Mouse (Mus musculus): Measurements from ENCODE around the gene Xrcc1.
"Not testable (repeated sequence)": the region's sequence is repeated elsewhere in the genome, so short reads cannot be mapped to it uniquely, and the experiment has no call there.

Gene Xrcc1

DNA sequence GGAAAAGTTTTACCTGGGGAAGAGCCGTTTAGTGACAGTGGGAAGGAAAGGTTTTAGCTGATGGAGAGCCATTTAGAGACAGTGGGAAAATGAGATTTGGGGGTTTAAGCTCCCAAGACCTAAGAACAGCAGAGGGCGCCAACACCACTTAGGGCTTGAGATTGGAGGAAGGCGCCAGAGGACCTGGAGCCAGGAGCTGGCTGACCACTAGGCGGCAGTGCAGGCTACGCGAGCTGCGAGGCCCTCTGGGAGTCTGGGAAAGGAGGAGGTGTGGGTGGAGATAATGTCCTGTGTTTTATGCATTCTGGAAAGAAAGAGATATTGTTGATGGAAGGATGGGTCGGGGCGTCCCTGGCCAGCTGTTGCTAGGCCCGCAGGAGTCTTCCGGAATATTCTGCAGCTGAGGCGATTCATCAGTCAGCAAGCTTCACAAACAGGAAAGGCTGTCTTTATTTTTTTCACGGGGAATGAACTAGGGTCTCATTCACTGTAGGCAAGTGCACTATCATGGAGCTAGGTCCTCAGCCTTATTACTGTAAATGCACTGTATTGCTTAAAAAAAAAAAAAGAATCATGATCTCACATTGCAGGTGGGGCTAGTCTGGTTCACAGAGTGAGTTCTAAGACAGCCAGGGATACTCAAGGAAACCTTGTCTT lies 55.0 kb downstream of the Xrcc1 start:
- DNase-seq (ENCODE audit: inconsistent ontology term), result peak; percentile 88

DNA sequence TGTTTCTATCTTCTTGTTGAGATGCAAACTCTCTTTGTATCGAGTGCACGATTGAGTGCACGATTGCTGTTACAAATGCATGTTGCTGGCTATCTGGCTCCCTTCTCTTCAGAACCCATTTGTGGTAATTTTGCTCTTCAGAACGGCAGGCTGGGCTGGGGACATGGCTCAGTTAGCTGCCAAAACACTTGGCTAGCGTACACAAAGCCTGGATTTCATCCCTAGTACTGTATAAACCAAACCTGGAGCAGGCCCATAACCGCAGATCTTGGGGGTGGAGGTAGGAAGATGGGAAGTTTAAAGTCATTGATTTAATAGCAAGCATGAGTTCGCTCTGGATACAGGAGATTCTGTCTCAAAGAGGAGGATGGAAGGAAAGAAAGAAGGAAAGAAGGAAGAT lies 59.5 kb downstream of the Xrcc1 start:
- peak; percentile 13 for DNase-seq (ENCODE audit: inconsistent ontology term)

DNA sequence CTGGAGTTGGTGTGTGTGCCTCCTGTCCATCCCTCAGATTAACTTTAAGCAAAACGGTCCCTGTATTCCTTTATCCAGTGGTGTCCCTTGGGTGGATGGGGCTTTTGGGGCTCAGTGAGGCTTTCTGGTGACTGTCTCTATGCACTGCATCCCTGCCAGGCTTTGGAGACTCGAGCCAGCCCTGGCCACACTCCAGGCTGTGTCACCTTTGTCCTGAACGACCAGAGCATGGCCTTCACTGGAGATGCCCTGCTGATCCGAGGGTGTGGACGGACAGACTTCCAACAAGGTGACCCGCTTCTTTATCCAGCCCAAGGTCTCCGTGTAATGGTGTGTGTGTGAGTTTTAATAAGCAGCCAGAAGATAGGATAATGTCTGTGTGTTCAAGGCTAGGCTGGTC lies 60.0 kb downstream of the Xrcc1 start:
- no peak for DNase-seq (ENCODE audit: inconsistent ontology term)

DNA sequence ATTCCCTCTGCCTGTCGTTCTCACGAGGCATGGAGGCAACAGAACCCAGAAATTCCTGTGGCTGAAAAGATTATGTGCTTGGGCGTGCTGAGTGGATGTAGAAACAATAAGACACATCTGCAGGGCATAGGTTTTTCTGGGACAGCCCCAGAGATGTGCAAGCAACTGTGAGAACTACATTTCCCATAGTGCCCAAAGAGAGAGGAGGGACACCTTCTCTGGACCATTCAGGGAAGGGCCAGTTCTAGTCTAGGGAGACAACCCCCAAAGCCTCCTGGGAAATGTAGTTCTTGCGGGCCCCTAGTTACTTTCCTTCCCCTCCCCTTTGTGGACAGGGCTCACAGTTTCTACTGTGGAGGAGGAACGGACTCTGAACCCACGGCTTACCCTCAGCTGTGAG lies 61.9 kb downstream of the Xrcc1 start:
- DNase-seq (ENCODE audit: inconsistent ontology term), result peak; percentile 64

DNA sequence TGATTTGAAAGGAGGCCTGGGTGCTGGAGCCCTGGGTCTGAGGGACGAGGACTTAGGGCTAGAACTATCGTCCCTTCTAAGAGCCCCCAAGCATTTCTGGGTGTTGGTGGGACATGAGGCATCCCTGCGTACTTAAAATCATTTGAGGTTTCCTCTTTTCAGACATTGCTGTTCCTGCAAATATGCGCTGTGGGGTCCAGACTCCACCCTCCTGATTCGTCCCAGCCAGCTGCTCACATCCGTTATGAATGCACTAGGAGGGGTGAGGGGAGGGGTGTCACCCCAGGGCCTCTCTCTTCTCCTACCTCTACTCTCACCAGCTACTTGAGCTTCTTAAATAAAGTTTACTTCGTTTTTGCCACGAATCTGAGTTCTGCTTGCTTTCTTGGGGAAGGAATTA lies 62.5 kb downstream of the Xrcc1 start:
- DNase-seq (ENCODE audit: inconsistent ontology term), result no peak

DNA sequence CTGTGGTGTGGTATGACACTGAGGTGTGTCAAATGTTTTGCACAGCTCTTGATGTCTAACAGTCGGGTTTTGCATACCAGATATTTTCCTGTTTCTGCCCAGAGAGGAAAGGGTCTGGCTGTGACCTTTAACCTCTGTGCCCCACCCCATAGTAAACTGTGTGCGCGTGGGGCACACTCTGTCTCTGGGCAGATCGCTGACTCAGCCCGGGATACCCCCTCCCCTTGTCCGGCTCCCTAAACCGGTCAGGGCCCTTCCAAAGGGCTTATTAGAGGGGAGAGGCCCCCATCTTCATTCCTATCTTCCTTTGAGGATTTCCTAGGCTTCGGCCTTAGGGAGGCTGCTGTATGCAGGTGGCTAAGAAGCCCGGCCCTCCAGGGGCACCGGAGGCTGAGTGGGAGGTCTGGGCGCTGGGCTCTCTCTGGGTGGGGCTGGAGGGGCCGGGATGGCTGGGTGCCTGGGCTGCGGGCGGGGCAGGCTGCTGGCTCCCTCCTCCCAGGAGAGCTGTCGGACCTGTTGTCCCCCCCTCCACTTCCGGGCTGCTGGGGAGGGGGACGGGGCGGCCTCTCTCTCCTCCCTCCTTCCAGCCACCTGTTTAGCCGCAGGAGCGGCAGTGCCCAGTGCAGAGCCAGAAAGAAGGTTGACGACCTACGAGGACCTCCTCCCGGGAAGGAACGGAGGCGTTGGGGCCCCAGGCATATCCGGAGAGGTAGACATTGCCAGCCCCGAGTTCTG lies 64.2 kb downstream of the Xrcc1 start, which contains the start of gene Phldb3:
Gene Phldb3 (plus strand): TSS at position 620 of the 735 bp plus-strand sequence.
- DNase-seq (ENCODE audit: inconsistent ontology term), result peak; percentile 10

DNA sequence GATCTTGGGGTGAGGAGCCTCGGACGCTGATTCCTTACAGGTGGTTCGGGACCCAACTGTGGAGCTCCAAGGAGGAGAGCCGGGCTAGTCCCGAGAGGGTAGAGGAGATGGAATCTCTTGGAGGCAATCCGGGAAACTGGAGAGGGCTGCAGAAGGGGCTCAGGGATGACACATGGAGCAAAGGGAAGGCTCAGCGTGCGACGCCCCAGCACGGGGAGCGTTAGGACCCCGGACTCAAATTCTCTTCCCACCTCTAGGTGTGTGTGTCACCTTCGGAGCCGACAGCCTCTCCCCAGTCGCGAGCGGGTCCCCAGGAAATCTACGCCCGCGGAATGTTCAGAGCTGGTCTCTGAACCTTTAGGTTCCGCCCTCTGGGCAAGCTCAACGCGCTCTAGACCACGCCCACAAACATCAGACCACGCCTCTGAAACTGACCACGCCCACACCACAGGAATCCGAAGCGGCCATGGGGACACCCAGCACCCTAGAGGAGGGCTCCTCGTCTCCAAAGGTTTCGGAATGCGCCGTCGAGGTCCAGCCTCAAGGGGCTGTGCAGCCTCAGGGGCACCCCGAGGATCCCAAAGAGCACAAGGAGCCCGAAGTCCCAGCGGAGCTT lies 64.9 kb downstream of the Xrcc1 start:
- DNase-seq (ENCODE audit: inconsistent ontology term), result peak; percentile 83

DNA sequence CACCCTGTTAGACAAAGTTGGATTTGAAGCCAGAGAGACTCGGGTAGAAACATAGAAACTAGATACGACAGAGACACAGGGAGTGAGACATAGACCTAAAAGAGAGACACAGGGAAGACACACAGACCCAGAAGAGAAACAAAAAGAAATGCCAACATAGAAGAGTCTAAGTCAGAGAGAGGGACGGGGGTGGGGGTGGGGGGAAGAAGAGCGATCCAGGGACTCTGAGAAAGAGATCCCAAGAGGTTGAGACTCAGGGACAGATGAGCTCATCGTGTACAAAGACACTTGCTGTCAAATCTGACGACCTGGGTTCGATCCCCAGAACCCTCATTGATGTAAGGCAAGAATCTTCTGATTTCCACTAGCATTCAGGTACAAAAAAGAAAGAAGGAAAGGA lies 65.6 kb downstream of the Xrcc1 start:
- no peak for DNase-seq (ENCODE audit: inconsistent ontology term)

DNA sequence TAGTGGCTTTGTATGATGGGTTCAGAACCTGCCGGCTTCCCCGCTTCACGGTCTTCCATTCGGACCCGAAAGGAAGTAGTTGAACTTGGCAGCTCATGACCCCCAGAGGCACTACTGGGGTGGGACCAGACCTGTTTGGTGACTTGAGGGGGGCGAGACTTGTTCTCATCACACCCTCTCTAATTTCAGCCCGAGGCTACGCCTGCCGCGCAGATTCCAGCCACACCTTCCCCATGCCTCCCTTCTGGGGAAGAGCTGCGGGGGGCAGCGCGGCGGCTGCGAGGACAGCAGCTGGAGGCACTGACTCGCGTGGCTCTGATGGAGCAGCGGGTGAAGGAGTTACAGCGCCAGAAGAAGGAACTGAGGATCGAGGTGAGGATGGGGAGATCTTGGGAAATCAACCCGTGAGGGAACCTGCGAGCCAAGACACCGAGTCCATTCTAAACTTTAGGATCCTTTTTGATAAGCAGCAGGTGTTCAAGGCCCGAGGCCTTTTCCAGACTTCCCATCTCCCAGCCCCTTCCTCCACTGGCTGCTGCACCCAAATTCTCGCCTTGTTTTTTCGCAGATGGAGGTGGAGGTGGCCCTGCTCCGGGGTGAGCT lies 66.3 kb downstream of the Xrcc1 start:
- no peak for DNase-seq (ENCODE audit: inconsistent ontology term)

DNA sequence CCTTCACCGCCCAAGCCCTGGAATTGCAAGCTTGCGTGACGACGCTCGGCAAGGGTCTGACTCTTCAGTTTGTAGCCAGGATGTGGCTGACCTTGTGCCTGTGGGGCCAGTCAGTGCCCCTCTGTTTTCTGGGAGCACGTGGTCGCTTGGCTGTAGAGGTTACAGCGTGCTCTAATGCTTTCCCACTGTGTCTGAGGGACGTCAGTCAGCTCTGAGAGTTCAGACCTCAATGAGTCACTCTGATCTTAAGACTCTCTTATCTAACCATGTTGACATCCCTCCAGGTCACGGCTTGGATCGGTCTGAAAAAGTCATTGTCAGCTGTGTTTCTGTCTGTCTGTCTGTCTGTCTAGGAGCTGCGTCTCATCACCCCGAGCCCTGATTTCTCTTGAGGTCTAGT lies 68.7 kb downstream of the Xrcc1 start:
- no peak for DNase-seq (ENCODE audit: inconsistent ontology term)

DNA sequence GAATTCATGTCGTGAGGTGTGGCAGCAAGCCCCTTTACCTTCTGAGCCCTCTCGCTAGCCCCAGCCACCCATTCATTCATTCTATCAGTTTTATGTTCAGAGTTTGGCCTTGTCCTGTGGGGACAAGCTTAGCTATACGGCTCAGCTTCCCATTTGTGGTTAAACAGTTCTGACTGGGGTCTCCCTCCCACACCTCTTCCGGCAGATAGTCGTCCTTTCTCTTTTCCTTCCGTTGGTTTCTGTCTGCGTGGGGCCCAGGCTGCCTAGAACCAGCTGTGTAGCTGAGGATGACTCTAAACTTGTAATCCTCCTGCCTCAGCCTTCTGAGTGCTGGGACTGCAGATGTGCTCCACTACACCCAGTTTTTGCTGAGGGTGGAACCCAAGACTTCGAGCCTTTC lies 71.7 kb downstream of the Xrcc1 start:
- DNase-seq (ENCODE audit: inconsistent ontology term), result no peak

DNA sequence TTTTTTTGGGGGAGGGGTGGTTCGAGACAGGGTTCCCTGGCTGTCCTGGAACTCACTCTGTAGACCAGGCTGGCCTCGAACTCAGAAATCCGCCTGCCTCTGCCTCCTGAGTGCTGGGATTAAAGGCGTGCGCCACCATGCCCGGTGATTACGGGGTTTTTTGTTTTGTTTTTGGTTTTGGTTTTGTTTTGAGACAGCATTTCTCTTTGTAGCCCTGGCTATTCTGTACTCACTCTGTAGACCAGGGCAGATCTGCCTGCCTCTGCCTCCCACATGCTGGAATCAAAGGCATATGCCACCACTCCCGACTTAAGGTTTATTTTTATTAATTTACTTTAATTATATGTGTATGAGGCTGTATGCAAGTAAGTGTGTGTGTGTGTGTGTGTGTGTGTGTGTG lies 72.3 kb downstream of the Xrcc1 start:
- not testable (repeated sequence) for DNase-seq (ENCODE audit: inconsistent ontology term)

DNA sequence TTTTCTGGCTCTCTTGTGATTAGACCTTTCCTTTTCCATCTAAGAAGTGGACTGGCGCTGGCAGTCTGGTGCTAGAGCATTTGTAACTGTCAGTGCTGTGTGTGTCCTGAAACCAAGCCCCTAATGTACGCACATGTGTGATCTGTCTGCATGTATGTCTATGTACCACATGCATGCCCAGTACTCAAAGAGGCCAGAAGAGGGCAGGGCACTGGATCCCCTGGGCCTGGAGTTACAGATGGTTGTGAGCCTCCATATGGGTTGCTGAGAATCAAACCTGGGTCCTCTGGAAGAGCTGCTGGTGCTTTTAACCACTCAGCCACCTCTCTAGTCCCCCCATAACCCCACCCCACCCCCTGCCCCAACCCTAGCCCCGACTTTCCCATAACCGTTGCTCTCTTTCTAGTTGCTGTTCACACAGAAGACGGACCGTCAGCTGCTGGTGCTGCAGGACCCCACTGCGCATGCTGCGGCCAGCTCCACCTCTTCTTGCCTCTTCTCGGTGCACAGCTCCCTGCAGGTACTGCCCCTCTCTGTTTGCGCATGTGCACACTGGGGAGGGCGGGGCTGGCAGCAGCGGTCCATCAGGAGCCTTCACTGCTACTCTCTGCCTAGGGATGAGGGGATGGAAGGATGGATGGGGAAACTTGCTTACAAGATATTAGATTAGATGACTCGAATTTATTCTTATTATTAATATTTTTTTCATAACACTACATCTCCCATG lies 73.7 kb downstream of the Xrcc1 start:
- no peak for DNase-seq (ENCODE audit: inconsistent ontology term)

DNA sequence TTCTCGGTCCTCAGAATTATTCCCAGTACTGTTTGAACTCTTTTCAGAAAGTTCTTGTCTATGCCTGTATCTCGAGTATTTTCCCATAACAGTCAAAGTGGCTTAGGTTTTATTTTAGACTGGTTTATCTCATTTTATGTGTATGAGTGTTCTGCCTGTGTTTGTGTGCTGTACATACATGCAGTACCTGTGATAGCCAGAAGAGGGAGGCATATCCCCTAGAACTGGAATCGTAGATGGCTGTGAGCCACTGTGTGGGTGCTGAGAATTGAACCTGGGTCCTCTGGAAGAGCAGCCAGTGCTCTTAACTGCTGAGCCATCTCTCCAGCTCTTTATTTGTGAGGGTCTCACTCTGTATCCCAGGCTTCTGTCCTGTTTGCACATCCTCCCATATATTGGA lies 75.1 kb downstream of the Xrcc1 start:
- no peak for DNase-seq (ENCODE audit: inconsistent ontology term)

DNA sequence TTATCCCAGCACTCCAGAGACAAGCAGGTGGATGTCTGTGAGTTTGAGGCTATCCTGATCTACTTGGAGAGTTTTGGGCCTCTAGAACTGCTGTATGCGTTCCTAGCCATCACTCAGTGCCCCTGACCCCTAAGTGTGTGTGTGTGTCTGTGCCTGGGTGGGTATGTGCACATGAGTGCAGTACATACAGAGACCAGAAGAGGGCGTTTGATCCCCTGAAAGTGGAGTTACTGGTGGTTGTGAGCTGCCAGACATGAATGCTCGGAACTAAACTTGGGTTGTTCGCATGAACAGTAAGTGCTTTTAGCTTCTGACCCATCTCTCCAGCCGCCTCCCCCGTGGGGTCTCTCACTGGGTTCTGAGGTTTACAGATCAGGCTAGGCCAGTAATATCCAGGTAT lies 76.9 kb downstream of the Xrcc1 start:
- DNase-seq (ENCODE audit: inconsistent ontology term), result no peak
